Mouse (Mus musculus): ENCODE results near the gene Fer. TPM values are rescaled to one million over a fixed set of nuclear protein-coding genes. Genes with fewer than 3 reads are reported as not detected.

Fer gene
- total RNA-seq, 2 experiments from 2014 or later, result 31.2 to 31.7 TPM

- DNase-seq (ENCODE audit: low spot score in 2 of 2), result no peak
Observed at GRCm38 (mm10) chr17:63972181-63972580, 109.3 kb downstream of the Fer start.

- DNase-seq (ENCODE audit: low spot score in 2 of 2), result no peak
Observed at GRCm38 (mm10) chr17:63973806-63974205, 110.9 kb downstream of the Fer start.

- DNase-seq (ENCODE audit: low spot score in 2 of 2), result no peak
Observed at GRCm38 (mm10) chr17:63974253-63974652, 111.4 kb downstream of the Fer start.

- DNase-seq (ENCODE audit: low spot score in 2 of 2), result no peak
Observed at GRCm38 (mm10) chr17:63978794-63979571, 116.1 kb downstream of the Fer start.

- no peak for DNase-seq (ENCODE audit: low spot score in 2 of 2)
Observed at GRCm38 (mm10) chr17:63980167-63980566, 117.3 kb downstream of the Fer start.

GRCm38 (mm10) chr17:63988710-63989109 lies 125.8 kb downstream of the Fer start:
- DNase-seq (ENCODE audit: low spot score in 2 of 2), result no peak

- DNase-seq (ENCODE audit: low spot score in 2 of 2), result no peak
Observed at GRCm38 (mm10) chr17:63991160-63991559, 128.3 kb downstream of the Fer start.

GRCm38 (mm10) chr17:63995921-63996320 lies 133.1 kb downstream of the Fer start:
- DNase-seq (ENCODE audit: low spot score in 2 of 2), result no peak

- no peak for DNase-seq (ENCODE audit: low spot score in 2 of 2)
Observed at GRCm38 (mm10) chr17:63997643-63998042, 134.8 kb downstream of the Fer start.

- no peak for DNase-seq (ENCODE audit: low spot score in 2 of 2)
Observed at GRCm38 (mm10) chr17:64003444-64003843, 140.6 kb downstream of the Fer start.

- no peak for DNase-seq (ENCODE audit: low spot score in 2 of 2)
Observed at GRCm38 (mm10) chr17:64005575-64006249, 142.8 kb downstream of the Fer start.

GRCm38 (mm10) chr17:64016606-64017005 lies 153.7 kb downstream of the Fer start:
- DNase-seq (ENCODE audit: low spot score in 2 of 2), result no peak

GRCm38 (mm10) chr17:64018240-64018639 lies 155.4 kb downstream of the Fer start:
- DNase-seq (ENCODE audit: low spot score in 2 of 2), result no peak

- DNase-seq (ENCODE audit: low spot score in 2 of 2), result no peak
Observed at GRCm38 (mm10) chr17:64018870-64019269, 156.0 kb downstream of the Fer start.

GRCm38 (mm10) chr17:64019646-64020045 lies 156.8 kb downstream of the Fer start:
- peak in 1 of 2 experiments; percentile 14 for DNase-seq (ENCODE audit: low spot score in 2 of 2)

GRCm38 (mm10) chr17:64026485-64026884 lies 163.6 kb downstream of the Fer start:
- no peak for DNase-seq (ENCODE audit: low spot score in 2 of 2)

- no peak for DNase-seq (ENCODE audit: low spot score in 2 of 2)
Observed at GRCm38 (mm10) chr17:64041771-64042170, 178.9 kb downstream of the Fer start.

GRCm38 (mm10) chr17:64045326-64045725 lies 182.5 kb downstream of the Fer start:
- DNase-seq (ENCODE audit: low spot score in 2 of 2), result peak; percentile 64 to 80

- DNase-seq (ENCODE audit: low spot score in 2 of 2), result no peak
Observed at GRCm38 (mm10) chr17:64046557-64046956, 183.7 kb downstream of the Fer start.

GRCm38 (mm10) chr17:64050911-64051310 lies 188.0 kb downstream of the Fer start:
- no peak for DNase-seq (ENCODE audit: low spot score in 2 of 2)

GRCm38 (mm10) chr17:64053636-64054035 lies 190.8 kb downstream of the Fer start:
- DNase-seq (ENCODE audit: low spot score in 2 of 2), result no peak

- no peak for DNase-seq (ENCODE audit: low spot score in 2 of 2)
Observed at GRCm38 (mm10) chr17:64060529-64060928, 197.7 kb downstream of the Fer start.

- DNase-seq (ENCODE audit: low spot score in 2 of 2), result no peak
Observed at GRCm38 (mm10) chr17:64065243-64065642, 202.4 kb downstream of the Fer start.
